9 mouse cellular contexts compared by ENCODE assay signal in genomic region chr5:57716421-57717237, GRCm38 (mm10). TPM values are rescaled to one million over a fixed set of nuclear protein-coding genes. Genes with fewer than 3 reads are reported as not detected.
DNase-seq lines count a peak whose midpoint lies in the region; ATAC-seq and TF ChIP-seq lines count a peak whose summit lies in the region.
"Had no signal": no experiment of that assay in that cellular context is flagged by ENCODE, and none has a peak within 500 bp of the region (broad histone marks: within the 10 kb centered on the region; RNA-seq: fewer than 3 reads in every experiment).

No protein-coding gene starts in this region.

- H3K4me3 ChIP-seq in erythroblast, embryonic 14.5 days (replicated peaks): peak overlapping the region; percentile 65
- peak overlapping the region; percentile 64 for H3K4me3 ChIP-seq in heart, adult 2 months
- H3K4me3 ChIP-seq in kidney, embryonic 14.5 days (ENCODE audit: low read length): peak overlapping the region; percentile 51
- peak overlapping the region; percentile 66 for H3K4me3 ChIP-seq in limb, embryonic 15.5 days

- no peak for TF ChIP-seq POLR2A in heart, adult 2 months (IDR thresholded peaks at IDR 0.05; ENCODE audit: insufficient read depth, low read depth, low read length)

- H3K27me3 ChIP-seq in erythroblast, embryonic 14.5 days (ENCODE audit: control insufficient read depth): peaks cover 85% of the 10 kb centered on the region
- peaks cover 3% of the 10 kb centered on the region; the same call in 1 of the 2 replicates for H3K27me3 ChIP-seq in heart, adult 2 months (ENCODE audit: control insufficient read depth, insufficient read depth, low read length)
- no peaks in the 10 kb centered on the region; the same call in 1 of the 2 replicates for H3K27me3 ChIP-seq in kidney, embryonic 14.5 days (ENCODE audit: control insufficient read depth, insufficient read depth, low read length)
- H3K27me3 ChIP-seq in limb, embryonic 15.5 days: peaks cover 10% of the 10 kb centered on the region; the same call in 1 of the 2 replicates
- H3K27me3 ChIP-seq: CH12.LX had no signal

- TF ChIP-seq EP300 in heart, adult 2 months (IDR thresholded peaks at IDR 0.05; ENCODE audit: insufficient read depth, low read depth, low read length): no peak

- peak overlapping the region; percentile 92 for H3K4me2 ChIP-seq in kidney, embryonic 14.5 days (replicated peaks; ENCODE audit: low read depth, low read length)
- peak overlapping the region; percentile 94 for H3K4me2 ChIP-seq in limb, embryonic 15.5 days

- DNase-seq in embryo, embryonic 11 days: peak; percentile 79
- DNase-seq in heart, adult 2 months: peak; percentile 57 to 58
- peak; percentile 60 for DNase-seq in neural tube, embryonic 10.5 days (ENCODE audit: extremely low spot score, low spot score)
- peak; percentile 44 for DNase-seq in urinary bladder, adult 2 months (ENCODE audit: low spot score)

- no peak for ATAC-seq in erythroblast, adult 5-6 weeks (replicated peaks; ENCODE audit: low FRiP score, poor library complexity, severe bottlenecking)
- peak; percentile 1; the same call in 1 of the 2 replicates for ATAC-seq in kidney, embryonic 14.5 days (ENCODE audit: low FRiP score, low TSS enrichment)
- ATAC-seq in limb, embryonic 15.5 days (ENCODE audit: insufficient number of reproducible peaks, low FRiP score, low TSS enrichment, low read depth): no peak

- H3K79me2 ChIP-seq in heart, adult 2 months (replicated peaks; ENCODE audit: control insufficient read depth, insufficient read depth, low read length): 0 out of 2 replicates have a peak, but pooled peaks cover 2% of the 10 kb centered on the region

- no peaks in the 10 kb centered on the region for H3K36me3 ChIP-seq in erythroblast, embryonic 14.5 days (ENCODE audit: control insufficient read depth)
- H3K36me3 ChIP-seq in heart, adult 2 months (ENCODE audit: control insufficient read depth, insufficient read depth, low read length): no peaks in the 10 kb centered on the region; the same call in 1 of the 2 replicates
- H3K36me3 ChIP-seq in kidney, embryonic 14.5 days (ENCODE audit: control insufficient read depth, insufficient read depth, low read length): no peaks in the 10 kb centered on the region
- no peaks in the 10 kb centered on the region for H3K36me3 ChIP-seq in limb, embryonic 15.5 days

- intact Hi-C loops in heart, adult 2 months (cut with DNase I): loop anchor here (2.0 to 10.0 kb wide), 4 partner anchors 41 to 1021 kb away; no protein-coding TSS in a partner anchor

- peaks cover 58% of the 10 kb centered on the region for H3K4me1 ChIP-seq in erythroblast, embryonic 14.5 days (ENCODE audit: control insufficient read depth)
- no peaks in the 10 kb centered on the region for H3K4me1 ChIP-seq in heart, adult 2 months (ENCODE audit: control insufficient read depth, insufficient read depth, low read length)
- H3K4me1 ChIP-seq in kidney, embryonic 14.5 days (ENCODE audit: control insufficient read depth, insufficient read depth, low read length): 0 out of 2 replicates have a peak, but pooled peaks cover 7% of the 10 kb centered on the region
- peaks cover 29% of the 10 kb centered on the region for H3K4me1 ChIP-seq in limb, embryonic 15.5 days

- TF ChIP-seq CTCF in heart, adult 2 months (IDR thresholded peaks at IDR 0.05): peak; percentile 29

- H3K9ac ChIP-seq in heart, adult 2 months (ENCODE audit: low read depth, low read length): peak overlapping the region; percentile 82
- peak overlapping the region; percentile 62 for H3K9ac ChIP-seq in kidney, embryonic 14.5 days (ENCODE audit: low read depth, low read length)
- H3K9ac ChIP-seq in limb, embryonic 15.5 days: peak overlapping the region; percentile 69

- under 1% methylated on average over 29 of the region's 29 CpGs for WGBS in heart, adult 2 months
- WGBS in kidney, embryonic 14.5 days: 1% methylated on average over 27 of the region's 29 CpGs
- WGBS in limb, embryonic 15.5 days: under 1% methylated on average over 29 of the region's 29 CpGs

- H3K27ac ChIP-seq in heart, adult 2 months: peak overlapping the region; percentile 88
- peak overlapping the region; percentile 71; the same call in 1 of the 2 replicates for H3K27ac ChIP-seq in kidney, embryonic 14.5 days (ENCODE audit: low read depth, low read length)
- H3K27ac ChIP-seq in limb, embryonic 15.5 days: peak overlapping the region; percentile 93

- H3K9me3 ChIP-seq in erythroblast, embryonic 14.5 days (ENCODE audit: control insufficient read depth, low read length): peaks cover 16% of the 10 kb centered on the region; the same call in 1 of the 2 replicates
- no peaks in the 10 kb centered on the region for H3K9me3 ChIP-seq in kidney, embryonic 14.5 days (ENCODE audit: control insufficient read depth, low read length)
- no peaks in the 10 kb centered on the region for H3K9me3 ChIP-seq in limb, embryonic 15.5 days

RNA-seq across cellular contexts. Expression of gene Pcdh7, which starts 1.1 kb away (rescaled TPM):
- 0.01 TPM in 1 of 2 replicates, not detected in the other for polyA plus RNA-seq in erythroblast, embryonic 14.5 days (2012)
- 0.19 and 1.5 TPM in 2 replicates for total RNA-seq in erythroblast, adult 5-6 weeks (2015; ENCODE audit: low replicate concordance)
- 1.4 TPM in 1 of 2 replicates, not detected in the other for total RNA-seq in erythroblast, adult 5-6 weeks (2017; ENCODE audit: low replicate concordance)
- 100 to 1,000 TPM in 1 of 2 experiments, 10 to 100 TPM in 1; 82.7 to 107 TPM for total RNA-seq in heart, adult 2 months (2021)
- polyA plus RNA-seq in heart, adult 2 months (2012; rRNA removed): 44.0 and 72.3 TPM in 2 replicates
- polyA plus RNA-seq in kidney, embryonic 14.5 days (2014; fragmentation: Nextera tagmentation; extraction: Ambion mirVana): 6.5 and 7.6 TPM in 2 replicates
- 7.0 and 8.9 TPM in 2 replicates for polyA plus RNA-seq in limb, embryonic 15.5 days (2015; fragmentation: Nextera tagmentation; extraction: Ambion mirVana)
- polyA plus RNA-seq in urinary bladder, adult 2 months (2012; rRNA removed): 31.7 and 41.8 TPM in 2 replicates
- total RNA-seq: CH12.LX had no signal
